Mouse (Mus musculus): ENCODE measurements around the gene Teddm3. TPM values are rescaled to one million over a fixed set of nuclear protein-coding genes. Genes with fewer than 3 reads are reported as not detected.
"Not testable (repeated sequence)": the region's sequence is repeated elsewhere in the genome, so short reads cannot be mapped to it uniquely, and the experiment has no call there.

The Teddm3 gene
- polyA plus RNA-seq, 1 experiment from 2014 or later = not detected

DNA sequence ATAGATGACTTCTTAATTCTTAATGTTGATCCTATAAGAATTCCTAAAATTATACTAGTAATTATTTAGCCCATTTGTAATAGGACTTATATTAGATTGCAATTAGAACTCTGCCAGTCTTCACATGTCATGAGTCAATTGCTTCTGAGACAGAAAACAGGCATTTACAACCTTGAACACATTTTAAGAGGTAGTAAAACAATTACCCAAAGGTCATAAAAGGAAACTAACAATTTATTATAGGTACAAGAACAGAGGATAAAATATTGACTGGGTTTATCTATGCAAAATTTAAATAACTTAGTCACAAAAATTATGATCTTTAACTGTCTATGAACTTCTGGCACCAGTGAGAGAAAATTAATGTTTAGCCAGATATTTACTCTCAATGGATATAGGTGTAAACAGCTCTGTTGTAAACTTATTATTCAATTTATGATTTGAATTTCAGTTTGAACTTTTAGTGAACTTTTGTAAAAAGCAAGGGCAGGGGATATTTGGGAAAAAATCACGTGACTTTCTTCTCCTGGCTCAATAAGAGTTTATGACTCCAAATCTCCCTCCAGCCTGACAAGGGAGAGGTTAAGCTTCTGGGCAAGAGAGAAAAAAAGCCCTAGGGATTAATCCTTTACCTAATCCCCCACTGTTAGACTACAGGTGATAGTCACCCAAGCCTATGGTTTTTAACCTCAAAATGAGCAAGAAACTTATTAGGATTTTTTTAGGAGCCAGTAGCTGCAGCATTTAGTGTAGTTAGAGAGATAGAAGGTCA lies 17.3 kb downstream of the Teddm3 start:
- Histone ChIP-seq H3K27me3 (ENCODE audit: control insufficient read depth, insufficient read depth, low read length) (no peaks in the 10 kb centered on the region), H3K4me2 (ENCODE audit: low read depth, low read length) (no peak overlapping the region), H3K9me3 (replicated peaks; ENCODE audit: control insufficient read depth, low read length) (no peaks in the 10 kb centered on the region), H3K4me3 (ENCODE audit: low read depth, low read length) (no peak overlapping the region), H3K4me1 (ENCODE audit: control insufficient read depth, insufficient read depth, low read length) (no peaks in the 10 kb centered on the region), H3K27ac (replicated peaks; ENCODE audit: low read depth, low read length) (no peak overlapping the region), H3K36me3 (replicated peaks; ENCODE audit: control insufficient read depth, insufficient read depth, low read depth, low read length) (no peaks in the 10 kb centered on the region), H3K9ac (replicated peaks; ENCODE audit: low read length) (no peak overlapping the region)
- ATAC-seq (replicated peaks; ENCODE audit: insufficient number of reproducible peaks, low FRiP score, low TSS enrichment, low read depth) (no peak), DNase-seq (ENCODE audit: low spot score) (no peak)
- WGBS = 60% methylated on average over 1 of the region's 1 CpGs

DNA sequence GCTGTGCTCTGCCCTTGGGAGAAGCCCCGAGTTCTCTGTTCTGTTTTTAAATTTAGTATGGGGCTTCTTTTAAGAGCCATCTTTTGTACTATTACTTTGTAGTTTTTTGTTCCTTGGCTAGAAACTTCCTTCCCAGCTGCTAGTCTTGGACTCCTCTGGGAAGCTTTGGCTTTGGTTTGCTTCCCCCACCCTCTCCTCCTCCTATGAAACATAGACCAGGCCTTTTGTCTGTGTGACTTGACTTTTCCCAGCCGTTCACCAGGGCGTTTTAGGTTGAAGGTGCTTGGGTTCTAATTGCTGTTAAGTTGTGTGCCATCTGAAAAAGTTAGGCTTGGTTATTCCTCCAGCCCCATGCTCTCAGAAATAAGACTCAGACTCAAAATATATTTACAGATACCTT lies 26.1 kb downstream of the Teddm3 start:
- ATAC-seq (replicated peaks; ENCODE audit: insufficient number of reproducible peaks, low FRiP score, low TSS enrichment, low read depth) = not testable (repeated sequence)
- WGBS = 83% methylated on average over 3 of the region's 3 CpGs

DNA sequence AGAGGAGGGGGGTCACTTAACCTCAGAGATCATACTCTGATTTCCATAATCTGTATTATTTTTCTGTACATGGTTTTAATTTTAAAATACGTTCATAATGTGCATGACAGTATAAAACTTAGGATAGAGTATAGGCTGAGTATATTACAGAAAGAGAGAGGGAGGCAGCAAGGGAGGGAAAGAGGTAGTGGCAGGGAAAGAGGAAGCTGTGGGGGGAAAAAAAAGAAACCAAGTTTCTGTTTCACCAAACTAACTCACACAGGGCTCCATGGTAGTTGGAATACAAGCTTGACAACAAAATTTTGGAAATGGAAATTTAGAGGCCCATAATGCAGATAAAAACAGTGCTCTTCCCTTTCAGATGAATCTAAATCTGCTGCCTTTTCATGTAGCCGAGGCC lies 31.0 kb downstream of the Teddm3 start:
- not testable (repeated sequence) for H3K27ac ChIP-seq (replicated peaks; ENCODE audit: low read depth, low read length); H3K9ac ChIP-seq (replicated peaks; ENCODE audit: low read length); H3K4me2 ChIP-seq (ENCODE audit: low read depth, low read length); DNase-seq (ENCODE audit: low spot score); H3K27me3 ChIP-seq (ENCODE audit: control insufficient read depth, insufficient read depth, low read length); H3K4me3 ChIP-seq (ENCODE audit: low read depth, low read length); ATAC-seq (replicated peaks; ENCODE audit: insufficient number of reproducible peaks, low FRiP score, low TSS enrichment, low read depth); H3K4me1 ChIP-seq (ENCODE audit: control insufficient read depth, insufficient read depth, low read length); H3K9me3 ChIP-seq (replicated peaks; ENCODE audit: control insufficient read depth, low read length); H3K36me3 ChIP-seq (replicated peaks; ENCODE audit: control insufficient read depth, insufficient read depth, low read depth, low read length)
- 74% methylated on average over 2 of the region's 2 CpGs for WGBS

More for the DNA sequence above, 26.1 kb downstream of the Teddm3 start:
- H3K9ac ChIP-seq (replicated peaks; ENCODE audit: low read length); H3K27me3 ChIP-seq (ENCODE audit: control insufficient read depth, insufficient read depth, low read length); H3K27ac ChIP-seq (replicated peaks; ENCODE audit: low read depth, low read length); DNase-seq (ENCODE audit: low spot score); H3K4me2 ChIP-seq (ENCODE audit: low read depth, low read length); H3K4me3 ChIP-seq (ENCODE audit: low read depth, low read length); H3K9me3 ChIP-seq (replicated peaks; ENCODE audit: control insufficient read depth, low read length); H3K4me1 ChIP-seq (ENCODE audit: control insufficient read depth, insufficient read depth, low read length); H3K36me3 ChIP-seq (replicated peaks; ENCODE audit: control insufficient read depth, insufficient read depth, low read depth, low read length): not testable (repeated sequence)

DNA sequence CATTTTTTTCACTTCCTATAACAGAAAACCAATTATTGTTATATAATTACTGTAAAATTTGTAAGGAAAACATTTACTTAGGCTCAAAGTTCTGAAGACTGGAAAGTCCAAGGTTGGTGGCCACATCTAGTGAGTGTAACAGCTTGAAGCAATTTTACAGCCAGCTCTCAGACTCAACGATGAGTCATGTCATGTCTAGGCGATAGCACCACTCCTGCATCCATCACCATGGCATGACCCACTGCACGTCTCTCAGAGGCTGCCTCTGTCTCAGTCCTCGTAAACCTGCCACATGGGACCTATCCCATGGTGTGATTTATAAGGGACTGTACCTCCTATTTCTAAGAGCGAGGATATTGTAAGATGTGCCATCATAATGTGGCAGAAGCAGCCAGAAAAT lies 37.7 kb downstream of the Teddm3 start:
- WGBS = 70% methylated on average over 5 of the region's 5 CpGs
- H3K4me2 ChIP-seq (ENCODE audit: low read depth, low read length) = no peak overlapping the region
- no peaks in the 10 kb centered on the region for H3K4me1 ChIP-seq (ENCODE audit: control insufficient read depth, insufficient read depth, low read length)
- no peak for DNase-seq (ENCODE audit: low spot score)
- no peaks in the 10 kb centered on the region for H3K27me3 ChIP-seq (ENCODE audit: control insufficient read depth, insufficient read depth, low read length)
- ATAC-seq (replicated peaks; ENCODE audit: insufficient number of reproducible peaks, low FRiP score, low TSS enrichment, low read depth) = no peak
- no peak overlapping the region for H3K27ac ChIP-seq (replicated peaks; ENCODE audit: low read depth, low read length)
- no peak overlapping the region for H3K4me3 ChIP-seq (ENCODE audit: low read depth, low read length)
- H3K36me3 ChIP-seq (replicated peaks; ENCODE audit: control insufficient read depth, insufficient read depth, low read depth, low read length) = no peaks in the 10 kb centered on the region
- H3K9me3 ChIP-seq (replicated peaks; ENCODE audit: control insufficient read depth, low read length) = no peaks in the 10 kb centered on the region
- H3K9ac ChIP-seq (replicated peaks; ENCODE audit: low read length) = no peak overlapping the region

DNA sequence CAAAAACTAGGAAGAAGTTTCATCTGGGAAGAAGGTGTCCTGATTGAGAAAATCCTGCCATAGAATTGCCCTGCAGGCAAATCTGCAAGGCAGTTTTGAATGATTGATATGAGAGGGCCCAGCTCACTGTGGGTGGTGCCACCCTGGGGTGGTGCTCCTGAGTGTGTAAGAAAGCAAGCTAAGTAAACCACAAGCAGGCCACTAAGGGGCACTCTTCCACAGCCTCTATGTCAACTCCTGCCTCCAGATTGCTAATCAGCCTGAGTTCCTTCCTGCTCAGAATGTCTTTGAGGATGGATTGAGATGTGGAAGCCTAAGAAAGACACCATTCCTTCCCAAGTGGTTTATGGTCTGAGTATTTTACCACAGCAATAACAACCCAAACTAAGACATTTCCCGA lies 44.3 kb downstream of the Teddm3 start:
- Histone ChIP-seq H3K36me3 (replicated peaks; ENCODE audit: control insufficient read depth, insufficient read depth, low read depth, low read length) (no peaks in the 10 kb centered on the region), H3K27me3 (ENCODE audit: control insufficient read depth, insufficient read depth, low read length) (no peaks in the 10 kb centered on the region), H3K27ac (replicated peaks; ENCODE audit: low read depth, low read length) (no peak overlapping the region), H3K4me1 (ENCODE audit: control insufficient read depth, insufficient read depth, low read length) (no peaks in the 10 kb centered on the region), H3K4me3 (ENCODE audit: low read depth, low read length) (no peak overlapping the region), H3K4me2 (ENCODE audit: low read depth, low read length) (no peak overlapping the region), H3K9me3 (replicated peaks; ENCODE audit: control insufficient read depth, low read length) (no peaks in the 10 kb centered on the region), H3K9ac (replicated peaks; ENCODE audit: low read length) (no peak overlapping the region)
- ATAC-seq (replicated peaks; ENCODE audit: insufficient number of reproducible peaks, low FRiP score, low TSS enrichment, low read depth) (no peak), DNase-seq (ENCODE audit: low spot score) (no peak)
- 91% methylated on average over 1 of the region's 1 CpGs for WGBS

Other genes with a start within 250 kb of the Teddm3 start
- gene Ephb3, start 50.8 kb upstream of the Teddm3 start, polyA plus RNA-seq (2014; fragmentation: Nextera tagmentation; extraction: Ambion mirVana) = 22.2 and 24.8 TPM in 2 replicates

All from embryonic facial prominence, embryonic 11.5 days (tissue).